Mouse (Mus musculus): ENCODE data around the gene Eif4g2. TPM values are rescaled to one million over a fixed set of nuclear protein-coding genes. Genes with fewer than 3 reads are reported as not detected.

Eif4g2 gene
- polyA plus RNA-seq, 1 experiment, result 242 TPM

GRCm38 (mm10) chr7:111109161-111109560 is 26.3 kb upstream of the Eif4g2 start:
- H3K4me3 ChIP-seq (ENCODE audit: insufficient read depth, low read length), result no peak overlapping the region
- no peaks in the 10 kb centered on the region for H3K4me1 ChIP-seq (ENCODE audit: control insufficient read depth, insufficient read depth, low read length)
- H3K27ac ChIP-seq (ENCODE audit: insufficient read depth, low read length), result no peak overlapping the region
- no peak for TF ChIP-seq CTCF (IDR thresholded peaks at IDR 0.05; ENCODE audit: extremely low read depth, insufficient read depth, low read length)
- no peak for TF ChIP-seq POLR2A (IDR thresholded peaks at IDR 0.05; ENCODE audit: extremely low read depth, insufficient read depth, low read length)

GRCm38 (mm10) chr7:111098196-111098595 is 15.4 kb upstream of the Eif4g2 start:
- Histone ChIP-seq H3K4me3 (ENCODE audit: insufficient read depth, low read length) (no peak overlapping the region), H3K4me1 (ENCODE audit: control insufficient read depth, insufficient read depth, low read length) (no peaks in the 10 kb centered on the region), H3K27ac (ENCODE audit: insufficient read depth, low read length) (no peak overlapping the region)
- TF ChIP-seq CTCF (IDR thresholded peaks at IDR 0.05; ENCODE audit: extremely low read depth, insufficient read depth, low read length) (no peak), POLR2A (IDR thresholded peaks at IDR 0.05; ENCODE audit: extremely low read depth, insufficient read depth, low read length) (no peak)

GRCm38 (mm10) chr7:111095169-111095568 is 12.3 kb upstream of the Eif4g2 start:
- no peaks in the 10 kb centered on the region for H3K4me1 ChIP-seq (ENCODE audit: control insufficient read depth, insufficient read depth, low read length)
- H3K27ac ChIP-seq (ENCODE audit: insufficient read depth, low read length), result no peak overlapping the region
- H3K4me3 ChIP-seq (ENCODE audit: insufficient read depth, low read length), result no peak overlapping the region
- TF ChIP-seq CTCF (IDR thresholded peaks at IDR 0.05; ENCODE audit: extremely low read depth, insufficient read depth, low read length) (no peak), POLR2A (IDR thresholded peaks at IDR 0.05; ENCODE audit: extremely low read depth, insufficient read depth, low read length) (no peak)

- no peak overlapping the region for H3K4me3 ChIP-seq (ENCODE audit: insufficient read depth, low read length)
- H3K27ac ChIP-seq (ENCODE audit: insufficient read depth, low read length), result no peak overlapping the region
- TF ChIP-seq POLR2A (IDR thresholded peaks at IDR 0.05; ENCODE audit: extremely low read depth, insufficient read depth, low read length) (no peak), CTCF (IDR thresholded peaks at IDR 0.05; ENCODE audit: extremely low read depth, insufficient read depth, low read length) (no peak)
- H3K4me1 ChIP-seq (ENCODE audit: control insufficient read depth, insufficient read depth, low read length), result peaks cover 2% of the 10 kb centered on the region; the same call in 1 of the 2 replicates
Measured at GRCm38 (mm10) chr7:111085153-111085552, 2.3 kb upstream of the Eif4g2 start.

- no peak for TF ChIP-seq CTCF (IDR thresholded peaks at IDR 0.05; ENCODE audit: extremely low read depth, insufficient read depth, low read length)
- no peak for TF ChIP-seq POLR2A (IDR thresholded peaks at IDR 0.05; ENCODE audit: extremely low read depth, insufficient read depth, low read length)
- no peak overlapping the region for H3K27ac ChIP-seq (ENCODE audit: insufficient read depth, low read length)
- H3K4me1 ChIP-seq (ENCODE audit: control insufficient read depth, insufficient read depth, low read length), result peaks cover 3% of the 10 kb centered on the region; the same call in 1 of the 2 replicates
- H3K4me3 ChIP-seq (ENCODE audit: insufficient read depth, low read length), result no peak overlapping the region
Measured at GRCm38 (mm10) chr7:111084443-111084842, 1.6 kb upstream of the Eif4g2 start.

GRCm38 (mm10) chr7:111083733-111084120 is 897 bp upstream of the Eif4g2 start:
- TF ChIP-seq POLR2A (IDR thresholded peaks at IDR 0.05; ENCODE audit: extremely low read depth, insufficient read depth, low read length), result no peak
- TF ChIP-seq CTCF (IDR thresholded peaks at IDR 0.05; ENCODE audit: extremely low read depth, insufficient read depth, low read length), result no peak
- Histone ChIP-seq H3K27ac (ENCODE audit: insufficient read depth, low read length) (no peak overlapping the region), H3K4me3 (ENCODE audit: insufficient read depth, low read length) (peak overlapping the region; percentile 89; the same call in 1 of the 2 replicates), H3K4me1 (ENCODE audit: control insufficient read depth, insufficient read depth, low read length) (peaks cover 3% of the 10 kb centered on the region; the same call in 1 of the 2 replicates)

- Histone ChIP-seq H3K4me1 (ENCODE audit: control insufficient read depth, insufficient read depth, low read length) (peaks cover 3% of the 10 kb centered on the region; the same call in 1 of the 2 replicates), H3K27ac (ENCODE audit: insufficient read depth, low read length) (peak overlapping the region; percentile 99), H3K4me3 (ENCODE audit: insufficient read depth, low read length) (peak overlapping the region; percentile 89)
- TF ChIP-seq POLR2A (IDR thresholded peaks at IDR 0.05; ENCODE audit: extremely low read depth, insufficient read depth, low read length) (0 out of 2 replicates have a peak, but pooled peaks have one; percentile 15), CTCF (IDR thresholded peaks at IDR 0.05; ENCODE audit: extremely low read depth, insufficient read depth, low read length) (no peak)
Measured at GRCm38 (mm10) chr7:111082043-111082821, 598 bp downstream of the Eif4g2 start.

GRCm38 (mm10) chr7:111080876-111081275 is 2.0 kb downstream of the Eif4g2 start:
- H3K27ac ChIP-seq (ENCODE audit: insufficient read depth, low read length), result no peak overlapping the region
- peak overlapping the region; percentile 6; the same call in 1 of the 2 replicates for H3K4me3 ChIP-seq (ENCODE audit: insufficient read depth, low read length)
- peaks cover 3% of the 10 kb centered on the region; the same call in 1 of the 2 replicates for H3K4me1 ChIP-seq (ENCODE audit: control insufficient read depth, insufficient read depth, low read length)
- TF ChIP-seq CTCF (IDR thresholded peaks at IDR 0.05; ENCODE audit: extremely low read depth, insufficient read depth, low read length), result no peak
- TF ChIP-seq POLR2A (IDR thresholded peaks at IDR 0.05; ENCODE audit: extremely low read depth, insufficient read depth, low read length), result no peak

- no peak for TF ChIP-seq POLR2A (IDR thresholded peaks at IDR 0.05; ENCODE audit: extremely low read depth, insufficient read depth, low read length)
- TF ChIP-seq CTCF (IDR thresholded peaks at IDR 0.05; ENCODE audit: extremely low read depth, insufficient read depth, low read length), result no peak
- H3K27ac ChIP-seq (ENCODE audit: insufficient read depth, low read length), result no peak overlapping the region
- peaks cover 3% of the 10 kb centered on the region; the same call in 1 of the 2 replicates for H3K4me1 ChIP-seq (ENCODE audit: control insufficient read depth, insufficient read depth, low read length)
- H3K4me3 ChIP-seq (ENCODE audit: insufficient read depth, low read length), result no peak overlapping the region
Measured at GRCm38 (mm10) chr7:111080026-111080425, 2.8 kb downstream of the Eif4g2 start.

GRCm38 (mm10) chr7:111078271-111078670 is 4.6 kb downstream of the Eif4g2 start:
- peaks cover 3% of the 10 kb centered on the region; the same call in 1 of the 2 replicates for H3K4me1 ChIP-seq (ENCODE audit: control insufficient read depth, insufficient read depth, low read length)
- H3K27ac ChIP-seq (ENCODE audit: insufficient read depth, low read length), result no peak overlapping the region
- no peak for TF ChIP-seq CTCF (IDR thresholded peaks at IDR 0.05; ENCODE audit: extremely low read depth, insufficient read depth, low read length)
- TF ChIP-seq POLR2A (IDR thresholded peaks at IDR 0.05; ENCODE audit: extremely low read depth, insufficient read depth, low read length), result no peak
- H3K4me3 ChIP-seq (ENCODE audit: insufficient read depth, low read length), result no peak overlapping the region

Data from cortical plate, adult 2 months (tissue).